Mouse (Mus musculus): Measurements from ENCODE around the gene Tie1. TPM values are rescaled to one million over a fixed set of nuclear protein-coding genes. Genes with fewer than 3 reads are reported as not detected.

The Tie1 gene
- total and polyA plus RNA-seq, 2 experiments from 2014 or later = 9.9 to 17.2 TPM

DNA sequence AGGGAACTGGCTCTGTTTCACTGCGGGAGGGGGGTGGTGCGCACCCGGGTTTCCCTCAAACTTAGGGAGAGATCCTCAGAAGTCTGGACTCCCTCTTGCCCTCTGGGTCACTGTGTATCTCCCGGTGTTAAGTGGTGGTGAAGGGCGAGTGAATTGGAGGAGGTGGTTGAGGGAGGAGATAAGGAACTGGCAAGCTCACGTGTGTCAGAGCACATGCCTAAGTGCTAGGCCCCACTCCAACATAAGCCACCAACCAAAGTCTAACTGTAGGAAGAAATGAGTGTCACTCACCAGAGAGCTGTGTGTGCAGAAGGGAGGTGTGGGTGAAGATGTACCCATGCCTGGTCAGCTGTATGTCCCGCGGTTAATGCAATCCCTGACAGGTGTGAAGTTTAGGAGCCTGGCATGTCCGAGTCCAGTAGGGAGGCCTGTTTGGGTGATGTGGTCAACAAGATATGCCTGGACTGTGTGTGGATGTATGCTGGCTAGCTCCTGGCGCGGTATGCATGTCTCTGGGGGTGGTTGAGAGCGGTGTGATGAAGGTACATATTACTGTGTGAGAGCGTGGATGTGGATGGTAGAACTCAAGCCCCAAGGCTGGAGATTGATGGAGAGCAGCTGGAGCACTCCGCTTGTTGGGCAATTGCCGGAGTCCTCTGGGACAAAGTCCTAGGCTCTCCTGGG lies 61.2 kb downstream of the Tie1 start:
- H3K4me3 ChIP-seq (ENCODE audit: low read depth, low read length) = peak overlapping the region; percentile 49
- H3K4me2 ChIP-seq (ENCODE audit: low read depth, low read length, poor library complexity, severe bottlenecking) = peak overlapping the region; percentile 89
- DNase-seq (ENCODE audit: low spot score) = no peak
- peaks cover 11% of the 10 kb centered on the region for H3K36me3 ChIP-seq (ENCODE audit: insufficient read depth, low read length)
- H3K27ac ChIP-seq (ENCODE audit: low read depth, low read length) = peak overlapping the region; percentile 27; the same call in 1 of the 2 replicates
- 54% methylated on average over 15 of the region's 15 CpGs for WGBS
- H3K9me3 ChIP-seq (ENCODE audit: low read length) = no peaks in the 10 kb centered on the region
- no peaks in the 10 kb centered on the region for H3K27me3 ChIP-seq (ENCODE audit: insufficient read depth, low read length)
- no peak for TF ChIP-seq CTCF (IDR thresholded peaks at IDR 0.05)
- H3K4me1 ChIP-seq (ENCODE audit: insufficient read depth, low read length) = 0 out of 2 replicates have a peak, but pooled peaks cover 3% of the 10 kb centered on the region
- peak overlapping the region; percentile 68; the same call in 1 of the 2 replicates for H3K9ac ChIP-seq (replicated peaks; ENCODE audit: low read length, poor library complexity, severe bottlenecking)
- ATAC-seq (ENCODE audit: low FRiP score) = 0 out of 2 replicates have a peak, but pooled peaks have one; percentile 17

GRCm38 (mm10) chr4:118427768-118428451 lies 62.0 kb downstream of the Tie1 start, which contains the start of gene Elovl1:
TSS of gene Elovl1 (plus strand) at chr4:118428093.
- Histone ChIP-seq H3K27ac (ENCODE audit: low read depth, low read length) (peak within 1 kb of the TSS; percentile 39), H3K4me2 (ENCODE audit: low read depth, low read length, poor library complexity, severe bottlenecking) (peak within 1 kb of the TSS; percentile 89), H3K9ac (replicated peaks; ENCODE audit: low read length, poor library complexity, severe bottlenecking) (peak within 1 kb of the TSS; percentile 68), H3K36me3 (ENCODE audit: insufficient read depth, low read length) (peaks cover 11% of the 10 kb centered on the region), H3K4me3 (ENCODE audit: low read depth, low read length) (peak within 1 kb of the TSS; percentile 49), H3K9me3 (ENCODE audit: low read length) (no peaks in the 10 kb centered on the region), H3K27me3 (ENCODE audit: insufficient read depth, low read length) (no peaks in the 10 kb centered on the region), H3K4me1 (ENCODE audit: insufficient read depth, low read length) (0 out of 2 replicates have a peak, but pooled peaks cover 3% of the 10 kb centered on the region)
- 2% methylated on average over 28 of the region's 31 CpGs for WGBS
- TF ChIP-seq CTCF (IDR thresholded peaks at IDR 0.05) = peak; percentile 64
- DNase-seq (ENCODE audit: low spot score) = peak; percentile 78
- ATAC-seq (ENCODE audit: low FRiP score) = peak; percentile 88

DNA sequence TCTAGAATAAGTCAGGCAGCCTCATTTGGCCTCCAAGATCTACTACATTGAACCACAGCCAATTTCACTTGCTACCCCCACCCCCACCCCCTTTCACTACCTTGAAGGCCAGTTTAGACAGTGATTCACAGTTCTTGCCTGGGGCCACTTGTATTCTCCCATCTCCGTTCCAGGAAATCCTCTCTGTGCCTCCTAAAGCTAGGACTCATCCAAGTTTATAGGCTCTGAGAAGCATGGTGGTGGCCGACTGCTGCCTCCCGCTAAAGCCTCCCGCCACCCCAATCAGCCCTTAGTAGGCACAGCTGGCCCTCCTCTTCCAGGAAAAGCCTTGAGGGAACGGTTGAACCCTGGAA lies 62.5 kb downstream of the Tie1 start:
- Histone ChIP-seq H3K4me1 (ENCODE audit: insufficient read depth, low read length) (0 out of 2 replicates have a peak, but pooled peaks cover 3% of the 10 kb centered on the region), H3K27ac (ENCODE audit: low read depth, low read length) (peak overlapping the region; percentile 39), H3K9me3 (ENCODE audit: low read length) (no peaks in the 10 kb centered on the region), H3K4me3 (ENCODE audit: low read depth, low read length) (peak overlapping the region; percentile 49), H3K27me3 (ENCODE audit: insufficient read depth, low read length) (no peaks in the 10 kb centered on the region), H3K36me3 (ENCODE audit: insufficient read depth, low read length) (peaks cover 14% of the 10 kb centered on the region), H3K4me2 (ENCODE audit: low read depth, low read length, poor library complexity, severe bottlenecking) (peak overlapping the region; percentile 89), H3K9ac (replicated peaks; ENCODE audit: low read length, poor library complexity, severe bottlenecking) (peak overlapping the region; percentile 68)
- no peak for DNase-seq (ENCODE audit: low spot score)
- ATAC-seq (ENCODE audit: low FRiP score) = peak; percentile 7; the same call in 1 of the 2 replicates
- under 1% methylated on average over 5 of the region's 5 CpGs for WGBS
- no peak for TF ChIP-seq CTCF (IDR thresholded peaks at IDR 0.05)

DNA sequence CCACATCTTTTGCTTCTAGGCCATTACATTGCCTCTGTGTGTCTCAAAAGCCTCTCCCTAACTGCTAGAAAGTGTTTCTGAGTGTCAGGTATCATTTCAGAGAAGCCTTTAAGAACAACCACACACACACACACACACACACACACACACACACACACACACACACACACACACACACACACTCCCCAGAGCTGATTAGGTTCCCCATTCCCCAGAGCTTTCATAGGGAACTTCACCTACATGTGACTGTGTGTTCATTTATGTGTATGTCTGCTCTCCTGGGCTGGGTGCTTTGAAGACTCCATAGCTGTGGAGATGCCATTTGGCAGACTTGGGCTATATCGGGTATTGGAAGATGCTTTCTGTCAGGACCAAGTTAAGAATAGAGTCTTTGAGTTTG lies 64.5 kb downstream of the Tie1 start:
- TF ChIP-seq CTCF (IDR thresholded peaks at IDR 0.05) = no peak
- 95% methylated on average over 1 of the region's 1 CpGs for WGBS
- Histone ChIP-seq H3K27me3 (ENCODE audit: insufficient read depth, low read length) (no peaks in the 10 kb centered on the region), H3K4me2 (ENCODE audit: low read depth, low read length, poor library complexity, severe bottlenecking) (no peak overlapping the region), H3K36me3 (ENCODE audit: insufficient read depth, low read length) (peaks cover 12% of the 10 kb centered on the region; the same call in 1 of the 2 replicates), H3K27ac (ENCODE audit: low read depth, low read length) (no peak overlapping the region), H3K9me3 (ENCODE audit: low read length) (no peaks in the 10 kb centered on the region), H3K4me3 (ENCODE audit: low read depth, low read length) (no peak overlapping the region), H3K4me1 (ENCODE audit: insufficient read depth, low read length) (0 out of 2 replicates have a peak, but pooled peaks cover 3% of the 10 kb centered on the region), H3K9ac (replicated peaks; ENCODE audit: low read length, poor library complexity, severe bottlenecking) (no peak overlapping the region)
- DNase-seq (ENCODE audit: low spot score) (no peak), ATAC-seq (ENCODE audit: low FRiP score) (no peak)

- ATAC-seq (ENCODE audit: low FRiP score) = no peak
- 84% methylated on average over 4 of the region's 4 CpGs for WGBS
Observed at GRCm38 (mm10) chr4:118424541-118425160, 65.2 kb downstream of the Tie1 start.

More at GRCm38 (mm10) chr4:118424541-118425160, 65.2 kb downstream of the Tie1 start:
- TF ChIP-seq CTCF (IDR thresholded peaks at IDR 0.05) = no peak
- Histone ChIP-seq H3K4me1 (ENCODE audit: insufficient read depth, low read length) (0 out of 2 replicates have a peak, but pooled peaks cover 3% of the 10 kb centered on the region), H3K27me3 (ENCODE audit: insufficient read depth, low read length) (no peaks in the 10 kb centered on the region), H3K36me3 (ENCODE audit: insufficient read depth, low read length) (peaks cover 17% of the 10 kb centered on the region; the same call in 1 of the 2 replicates), H3K9me3 (ENCODE audit: low read length) (no peaks in the 10 kb centered on the region), H3K4me2 (ENCODE audit: low read depth, low read length, poor library complexity, severe bottlenecking) (no peak overlapping the region), H3K9ac (replicated peaks; ENCODE audit: low read length, poor library complexity, severe bottlenecking) (no peak overlapping the region), H3K27ac (ENCODE audit: low read depth, low read length) (no peak overlapping the region), H3K4me3 (ENCODE audit: low read depth, low read length) (no peak overlapping the region)
- no peak for DNase-seq (ENCODE audit: low spot score)

All from midbrain, postnatal 0 days (tissue).